Mouse (Mus musculus) kidney, postnatal 14 days (tissue): Measurements from ENCODE around the gene Omt2b.
A peak's percentile ranks its signal among the peaks of the same experiment; 100 is the strongest.
"Not testable (repeated sequence)": the region's sequence is repeated elsewhere in the genome, so short reads cannot be mapped to it uniquely, and the experiment has no call there.

Source experiments
- DNase-seq: peaks from one replicate; pipeline ENCODE4 v3.0.0; 2022; ENCODE audit warnings: mixed read lengths

The Omt2b gene

GRCm38 (mm10) chr9:78354665-78355578, 27.5 kb downstream of the Omt2b start:
- peak; percentile 45 for DNase-seq

GRCm38 (mm10) chr9:78355611-78356010, 28.2 kb downstream of the Omt2b start, which contains the start of gene Gsta2:
TSS of gene Gsta2 (minus strand) at chr9:78355788.
- no peak for DNase-seq

GRCm38 (mm10) chr9:78358053-78358452, 30.7 kb downstream of the Omt2b start:
- DNase-seq: peak; percentile 75

GRCm38 (mm10) chr9:78359750-78360483, 32.5 kb downstream of the Omt2b start:
- no peak for DNase-seq

- no peak for DNase-seq
Observed at GRCm38 (mm10) chr9:78360484-78360872, 33.1 kb downstream of the Omt2b start.

GRCm38 (mm10) chr9:78363374-78363773, 36.0 kb downstream of the Omt2b start:
- no peak for DNase-seq

GRCm38 (mm10) chr9:78364701-78365100, 37.3 kb downstream of the Omt2b start:
- no peak for DNase-seq

DNA sequence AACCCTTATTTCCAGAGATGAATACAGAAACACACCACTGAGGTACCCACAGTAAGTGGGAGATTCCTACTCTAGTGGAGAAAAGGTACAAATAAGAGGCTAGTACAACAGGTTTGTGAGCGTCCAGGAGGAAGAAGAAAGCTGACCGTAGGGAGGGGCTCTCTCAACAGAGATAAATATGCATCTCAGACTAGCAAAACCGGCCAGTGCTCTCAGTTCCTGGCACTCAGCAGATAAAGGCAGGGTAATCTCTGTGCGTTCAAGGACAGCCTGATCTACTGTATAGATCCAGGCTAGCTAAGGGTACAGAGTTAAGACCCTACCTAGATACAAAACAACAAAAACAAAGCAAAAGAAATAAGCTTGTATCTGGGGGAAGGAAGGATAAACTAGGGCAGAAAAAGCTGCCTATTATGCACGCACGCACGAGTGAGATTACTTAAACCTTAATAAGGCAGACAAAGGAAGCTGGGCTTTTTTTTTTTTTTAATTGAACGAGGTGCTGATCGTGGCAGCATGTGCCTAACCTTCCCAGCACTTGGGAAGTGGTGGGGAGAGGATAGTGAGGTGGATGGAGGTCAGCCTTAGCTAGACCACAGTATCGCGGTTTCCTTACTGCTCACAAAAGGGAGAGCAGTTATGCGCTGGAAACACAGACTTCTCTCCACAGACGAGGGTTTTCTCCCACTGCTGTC, 38.6 kb downstream of the Omt2b start:
- no peak for DNase-seq

DNA sequence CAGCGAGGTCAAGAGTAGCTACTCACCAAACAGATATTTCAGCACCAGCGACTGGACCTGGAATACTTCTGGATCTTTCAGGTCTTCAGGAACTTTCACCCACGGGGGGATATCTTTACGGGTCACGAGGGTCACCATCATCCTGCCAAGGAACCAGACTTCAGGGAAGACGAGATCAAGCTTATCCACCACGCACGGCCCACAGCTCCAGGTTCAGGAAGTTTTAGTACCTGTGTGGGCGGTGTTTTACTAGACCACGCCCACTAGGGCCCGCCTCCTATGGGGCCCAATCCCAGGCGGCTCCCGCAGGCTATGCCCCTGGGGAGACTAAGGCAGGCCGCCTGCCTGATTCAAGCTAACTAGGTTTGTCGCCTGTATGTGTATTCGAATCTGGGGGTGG, 40.6 kb downstream of the Omt2b start, which contains the start of gene Dppa5a:
Gene Dppa5a (minus strand): TSS at position 219 of the 400 bp plus-strand sequence.
- DNase-seq: not testable (repeated sequence)

GRCm38 (mm10) chr9:78368671-78369293, 41.4 kb downstream of the Omt2b start:
- DNase-seq: no peak

DNA sequence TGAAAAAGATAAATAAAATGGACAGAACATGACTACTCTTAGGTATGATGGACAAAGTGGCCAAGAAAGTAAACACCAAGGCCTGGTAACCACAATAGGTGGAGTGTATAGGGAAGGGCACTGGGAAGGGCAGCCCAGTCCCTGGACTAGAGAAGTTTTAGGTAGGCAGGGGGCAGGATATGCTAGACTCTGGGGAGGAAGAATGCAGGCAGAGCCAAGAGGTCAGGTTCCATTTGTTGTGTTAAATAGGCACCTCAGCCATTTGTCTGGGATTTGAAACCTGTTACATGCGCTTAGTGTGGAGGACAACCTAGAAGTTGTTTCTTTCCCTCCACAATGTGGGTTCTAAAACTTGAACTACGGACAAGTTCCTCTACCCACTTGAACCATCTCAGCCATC, 42.0 kb downstream of the Omt2b start:
- DNase-seq: no peak

- DNase-seq: no peak
Observed at GRCm38 (mm10) chr9:78369786-78370185, 42.4 kb downstream of the Omt2b start.

DNA sequence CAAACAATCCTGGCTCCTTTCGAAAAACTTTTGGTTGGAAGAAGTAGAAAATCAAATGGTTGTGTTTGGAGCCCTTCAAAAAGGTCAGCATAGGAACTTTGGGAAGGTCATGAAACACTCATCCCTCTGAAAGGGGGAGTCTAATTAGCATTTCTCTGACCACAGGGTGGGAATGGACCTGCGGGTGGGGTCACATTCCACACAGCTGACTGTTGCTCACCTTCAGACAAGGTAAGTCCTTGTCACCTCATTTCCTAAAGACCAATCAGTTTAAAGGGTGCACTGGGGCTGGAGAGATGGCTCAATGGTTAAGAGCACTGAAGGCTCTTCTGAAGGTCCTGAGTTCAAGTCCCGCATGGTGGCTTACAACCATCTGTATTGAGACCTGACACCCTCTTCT, 44.1 kb downstream of the Omt2b start:
- DNase-seq: no peak

DNA sequence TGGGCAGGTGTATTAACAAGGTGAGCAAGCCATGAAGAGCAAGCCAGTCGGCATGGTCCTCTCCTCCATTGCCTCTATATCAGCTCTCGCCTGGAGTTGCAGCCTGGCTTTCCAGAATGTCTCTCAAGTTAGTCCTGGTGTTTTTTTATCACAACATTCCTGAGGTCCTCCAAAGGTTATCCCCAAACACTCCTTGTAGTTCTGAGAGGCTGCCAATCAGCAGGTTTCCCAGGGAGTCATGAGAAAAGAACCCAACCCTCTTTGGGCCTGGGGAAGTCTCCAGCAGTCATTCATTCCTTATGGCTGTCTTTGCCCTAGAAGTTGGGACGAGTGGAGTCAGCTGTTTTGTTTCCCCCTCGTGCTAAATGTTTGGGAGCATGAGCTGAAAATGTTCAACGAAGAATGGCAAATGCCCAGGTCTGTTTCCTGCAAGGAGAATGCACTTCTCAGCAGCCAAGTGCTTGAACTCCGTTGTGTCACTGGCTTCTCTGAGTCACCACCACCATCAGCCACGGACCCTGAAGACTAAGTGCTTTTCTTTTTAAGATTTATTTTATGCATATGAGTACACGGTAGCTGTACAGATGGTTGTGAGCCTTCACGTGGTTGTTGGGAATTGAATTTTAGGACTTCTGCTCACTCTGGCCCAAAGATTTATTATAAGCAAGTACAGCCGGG, 45.6 kb downstream of the Omt2b start:
- DNase-seq: no peak

GRCm38 (mm10) chr9:78374397-78374796, 47.0 kb downstream of the Omt2b start:
- DNase-seq: no peak

DNA sequence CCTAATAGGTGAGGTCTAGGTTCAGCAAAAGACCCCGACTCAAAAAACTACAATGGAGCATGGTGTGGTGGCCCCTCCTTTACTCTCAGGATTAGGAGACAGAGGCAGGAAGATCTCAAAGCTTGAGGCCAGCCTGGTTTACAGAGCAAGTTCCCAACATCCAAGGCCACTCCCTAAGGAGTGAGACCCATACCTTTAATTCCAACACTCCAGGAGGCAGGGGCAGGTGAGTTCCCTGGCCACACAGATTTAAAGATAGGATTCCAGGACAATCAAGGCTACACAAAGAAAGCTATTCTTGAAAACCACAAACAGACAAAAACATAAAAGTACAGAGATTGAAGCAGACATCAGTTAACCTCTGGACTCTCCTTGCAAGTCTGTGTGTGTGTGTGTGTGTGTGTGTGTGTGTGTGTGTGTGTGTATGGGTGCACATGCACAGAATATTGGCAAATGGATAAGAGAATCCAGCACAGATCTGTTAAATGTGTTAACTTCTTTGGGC, 47.5 kb downstream of the Omt2b start:
- DNase-seq: no peak

- no peak for DNase-seq
Observed at GRCm38 (mm10) chr9:78375486-78375885, 48.1 kb downstream of the Omt2b start.

DNA sequence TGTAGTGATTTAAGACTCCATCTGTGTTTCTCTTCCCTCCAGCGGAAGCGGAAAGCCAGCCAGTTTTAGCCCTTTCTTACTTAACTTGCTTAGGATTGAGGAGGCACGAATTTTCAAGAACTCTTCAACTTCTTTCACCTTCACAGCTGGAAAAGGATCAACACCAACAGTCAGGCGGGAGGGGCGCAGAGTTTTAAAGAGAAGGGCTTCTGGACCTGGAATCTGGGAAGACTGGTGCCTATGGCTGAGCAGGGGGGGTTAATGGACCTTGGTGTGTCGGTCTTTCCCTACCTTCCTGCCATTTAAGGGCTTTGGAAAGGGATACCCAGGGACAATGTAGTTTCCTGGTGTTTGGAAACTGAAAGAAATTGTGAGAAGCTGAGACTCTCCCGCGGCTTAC, 50.2 kb downstream of the Omt2b start:
- DNase-seq: no peak

- DNase-seq: peak; percentile 15
Observed at GRCm38 (mm10) chr9:78378113-78378785, 50.9 kb downstream of the Omt2b start, which contains the start of gene Ooep. TSS of gene Ooep (minus strand) at chr9:78378725.
